Mouse (Mus musculus) heart, postnatal 0 days (tissue): ENCODE results near the gene Tor4a.

ENCODE experiments used
- CTCF ChIP-seq: IDR thresholded peaks from 2 replicates; pipeline ENCODE4 v1.5.1; 2016; ENCODE audit warnings: antibody characterized with exemption, control low read depth, low read depth
- EP300 ChIP-seq: IDR thresholded peaks from 2 replicates; pipeline ENCODE4 v1.6.1; 2016; ENCODE audit warnings: antibody characterized with exemption, low read depth

GRCm38 (mm10) chr2:25149643-25150042 is 47.0 kb downstream of the Tor4a start:
- TF ChIP-seq CTCF (no peak), EP300 (no peak)
